Mouse (Mus musculus) olfactory bulb, adult 2 months (tissue): ENCODE data around the gene Tas2r138.

Experiments used
- CTCF ChIP-seq: fragments of 200-500 bp; IDR thresholded peaks from 2 replicates; pipeline ENCODE4 v1.5.1; 2012; ENCODE audit warnings: low read depth, mild to moderate bottlenecking, low read length, moderate library complexity; ENCODE audit not compliant: insufficient read depth
- POLR2A ChIP-seq: fragments of 200-500 bp; IDR thresholded peaks from 2 replicates; pipeline ENCODE4 v1.6.1; 2012; ENCODE audit warnings: mild to moderate bottlenecking, low read depth, low read length, moderate library complexity; ENCODE audit not compliant: insufficient read depth

GRCm38 (mm10) chr6:40576305-40576704, 36.8 kb downstream of the Tas2r138 start:
- TF ChIP-seq CTCF (no peak), POLR2A (no peak)
